Mouse (Mus musculus): ENCODE measurements around the gene Mif4gd.

DNA sequence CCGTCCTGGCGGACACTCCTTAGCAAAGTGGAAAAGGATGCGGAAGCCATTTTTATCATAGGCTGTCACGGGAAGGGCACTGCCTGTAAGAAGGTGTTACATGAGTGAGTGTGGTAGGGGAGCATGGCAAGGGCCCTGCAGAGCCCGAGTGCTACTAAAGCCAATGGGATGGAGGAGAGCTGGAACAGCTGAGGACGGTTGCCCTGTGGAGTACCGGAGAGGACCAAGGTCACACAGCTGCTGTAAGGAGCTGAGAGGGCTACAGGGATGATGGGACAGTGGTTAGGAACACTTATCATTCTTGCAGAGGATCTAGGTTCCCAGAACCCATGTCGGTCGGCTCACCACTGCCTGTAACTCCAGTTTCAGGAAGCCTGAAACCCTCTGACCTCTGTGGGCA, 26.4 kb downstream of the Mif4gd start:
- TF ChIP-seq CTCF (IDR thresholded peaks at IDR 0.05; ENCODE audit: borderline replicate concordance, control insufficient read depth, extremely low read depth, insufficient read depth, low read length, poor library complexity) (no peak), POLR2A (IDR thresholded peaks at IDR 0.05; ENCODE audit: control insufficient read depth, extremely low read depth, insufficient read depth, low read length, poor library complexity) (no peak)
